ENCODE assay signal across 18 mouse cellular contexts in the genomic region with DNA sequence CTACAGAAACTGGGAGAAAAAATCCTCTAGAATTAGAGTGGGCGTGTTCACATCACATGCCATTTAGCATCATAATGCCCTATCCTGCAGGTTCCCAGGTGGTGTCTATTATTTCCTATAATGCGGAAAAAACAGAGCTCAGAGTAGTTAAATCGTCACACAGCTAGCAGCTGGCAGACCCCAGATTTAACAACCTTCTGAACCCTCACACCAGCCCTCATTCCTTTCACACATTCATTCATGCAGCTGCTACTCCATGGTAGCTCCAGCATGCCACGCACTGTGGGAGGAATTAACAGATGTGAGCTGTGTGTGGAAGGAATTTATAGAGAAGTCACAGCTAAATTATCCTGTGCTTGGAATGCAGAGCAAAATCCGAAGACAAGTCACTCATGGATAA. TPM values are rescaled to one million over a fixed set of nuclear protein-coding genes. Genes with fewer than 3 reads are reported as not detected.
DNase-seq lines count a peak whose midpoint lies in the region; ATAC-seq lines count a peak whose summit lies in the region.
"Had no signal": no experiment of that assay in that cellular context is flagged by ENCODE, and none has a peak within 500 bp of the region (broad histone marks: within the 10 kb centered on the region; RNA-seq: fewer than 3 reads in every experiment).

No protein-coding gene starts in this region.

- peak; percentile 8 for DNase-seq in embryo, embryonic 10 days (ENCODE audit: low spot score)
- no peak for DNase-seq in embryo, embryonic 10.5 days (ENCODE audit: low spot score)
- DNase-seq in layer of hippocampus, adult 9-11 months: peak; percentile 2
- no peak for DNase-seq in layer of hippocampus, postnatal 25 days (ENCODE audit: extremely low spot score in 1 of 2, low spot score in 1 of 2)
- peak; percentile 53 for DNase-seq in ES-CJ7 (ENCODE audit: low read depth, low spot score)
- DNase-seq in frontal cortex, postnatal 36 days (ENCODE audit: low spot score in 2 of 2): peak; percentile 24 to 43
- DNase-seq in cerebellum, adult 9-10 months: no peak
- DNase-seq: cerebellum, postnatal 14 days; gastrocnemius, postnatal 25 days; heart, postnatal 36 days; left cerebral cortex, postnatal 4 days; lung, adult 18-20 months; thymus, adult 2 months had no signal

- no peak for ATAC-seq in erythroblast, adult 5-6 weeks (replicated peaks; ENCODE audit: low FRiP score, poor library complexity, severe bottlenecking)
- ATAC-seq: midbrain, embryonic 16.5 days; Patski had no signal

RNA-seq across cellular contexts. Expression of a gene that starts 53.3 kb away (rescaled TPM):
- not detected for total RNA-seq in layer of hippocampus, postnatal 25 days (2021)
- not detected in 2 replicates for total RNA-seq in erythroblast, adult 5-6 weeks (2015; ENCODE audit: low replicate concordance)
- total RNA-seq in erythroblast, adult 5-6 weeks (2017; ENCODE audit: low replicate concordance): not detected in 2 replicates
- total RNA-seq: CH12.LX; gastrocnemius, postnatal 25 days; heart, postnatal 36 days; layer of hippocampus, adult 8-10 months; left cerebral cortex, postnatal 4 days had no signal

Comparison
In these comparisons a context has a peak if more than half of its experiments do, and no peak if none do; other contexts are left out.
1. DNase-seq: peak in embryo, embryonic 10 days (single experiment), layer of hippocampus, adult 9-11 months (single experiment), ES-CJ7 (single experiment) and frontal cortex, postnatal 36 days (2 of 2); none in embryo, embryonic 10.5 days (single experiment), layer of hippocampus, postnatal 25 days (0 of 2) and cerebellum, adult 9-10 months (single experiment).